Mouse (Mus musculus) lung, postnatal 0 days (tissue): ENCODE measurements around the gene Zp1. TPM values are rescaled to one million over a fixed set of nuclear protein-coding genes. Genes with fewer than 3 reads are reported as not detected.
A peak's percentile ranks its signal among the peaks of the same experiment; 100 is the strongest.

Experiments used
- ATAC-seq: fragments of 200-750 bp; cut with Nextera tagmentation; 2 replicates; pipeline ENCODE4 v1.8.0; 2017; ENCODE audit warnings: moderate library complexity
- DNase-seq: peaks from one replicate; pipeline ENCODE4 v3.0.0-alpha.2; 2016; ENCODE audit warnings: low spot score
- H3K27ac ChIP-seq: fragments of 300-500 bp; sonication (generic); 2 replicates; pipeline ENCODE4 v1.5.1; 2014; ENCODE audit warnings: antibody characterized with exemption, mild to moderate bottlenecking, low read length, mixed read lengths
- H3K27me3 ChIP-seq: fragments of 300-500 bp; sonication (generic); replicated peaks from 2 replicates; pipeline ENCODE4 v1.6.1; 2014; ENCODE audit warnings: low read length, mixed read lengths; ENCODE audit not compliant: insufficient read depth
- H3K36me3 ChIP-seq: fragments of 300-500 bp; sonication (generic); 2 replicates; pipeline ENCODE4 v1.6.1; 2014; ENCODE audit warnings: low read length, mixed read lengths; ENCODE audit not compliant: insufficient read depth
- H3K4me1 ChIP-seq: fragments of 300-500 bp; sonication (generic); 2 replicates; pipeline ENCODE4 v1.6.1; 2014; ENCODE audit warnings: antibody characterized with exemption, low read depth, low read length, mixed read lengths; ENCODE audit not compliant: insufficient read depth
- H3K4me2 ChIP-seq: fragments of 300-500 bp; sonication (generic); replicated peaks from 2 replicates; pipeline ENCODE4 v1.6.1; 2014; ENCODE audit warnings: low read depth, mild to moderate bottlenecking, low read length, moderate library complexity, mixed read lengths
- H3K4me3 ChIP-seq: fragments of 300-500 bp; sonication (generic); 2 replicates; pipeline ENCODE4 v1.5.1; 2014; ENCODE audit warnings: low read depth, low read length
- H3K9ac ChIP-seq: fragments of 300-500 bp; sonication (generic); replicated peaks from 2 replicates; pipeline ENCODE4 v1.6.1; 2014; ENCODE audit warnings: low read depth, mild to moderate bottlenecking
- H3K9me3 ChIP-seq: fragments of 300-500 bp; sonication (generic); 2 replicates; pipeline ENCODE4 v1.6.1; 2016; ENCODE audit warnings: low read length, mixed read lengths
- CTCF ChIP-seq: IDR thresholded peaks from 2 replicates; pipeline ENCODE4 v1.5.1; 2016; ENCODE audit warnings: antibody characterized with exemption, mild to moderate bottlenecking
- EP300 ChIP-seq: IDR thresholded peaks from 2 replicates; pipeline ENCODE4 v1.6.1; 2016; ENCODE audit warnings: antibody characterized with exemption, mild to moderate bottlenecking, control low read depth
- WGBS: fragments of 180-500 bp; shearing (Covaris S2); extraction: QIAGEN DNeasy Blood & Tissue Kit; methylation state at CpG from one replicate; pipeline ENCODE4 v1.1.7; 2014; 5-methylcytosine and 5-hydroxymethylcytosine counted together
- polyA plus RNA-seq: library from polyadenylated mRNA; unstranded; fragments of >200 nt; fragmentation: Nextera tagmentation; extraction: Ambion mirVana; gene quantifications from 2 replicates; pipeline ENCODE4 v1.2.1, GENCODE M21; 2015

Zp1 gene
- polyA plus RNA-seq, 1 experiment from 2014 or later = not detected

- Histone ChIP-seq H3K27me3 (no peaks in the 10 kb centered on the region), H3K36me3 (no peaks in the 10 kb centered on the region), H3K4me2 (no peak overlapping the region), H3K4me1 (no peaks in the 10 kb centered on the region), H3K9ac (no peak overlapping the region), H3K27ac (no peak overlapping the region), H3K9me3 (no peaks in the 10 kb centered on the region), H3K4me3 (no peak overlapping the region)
- no peak for ATAC-seq
- 82% methylated on average over 2 of the region's 2 CpGs for WGBS
- no peak for DNase-seq
- TF ChIP-seq CTCF (no peak), EP300 (no peak)
Measured at GRCm38 (mm10) chr19:10930641-10931040, 10.2 kb upstream of the Zp1 start.

DNA sequence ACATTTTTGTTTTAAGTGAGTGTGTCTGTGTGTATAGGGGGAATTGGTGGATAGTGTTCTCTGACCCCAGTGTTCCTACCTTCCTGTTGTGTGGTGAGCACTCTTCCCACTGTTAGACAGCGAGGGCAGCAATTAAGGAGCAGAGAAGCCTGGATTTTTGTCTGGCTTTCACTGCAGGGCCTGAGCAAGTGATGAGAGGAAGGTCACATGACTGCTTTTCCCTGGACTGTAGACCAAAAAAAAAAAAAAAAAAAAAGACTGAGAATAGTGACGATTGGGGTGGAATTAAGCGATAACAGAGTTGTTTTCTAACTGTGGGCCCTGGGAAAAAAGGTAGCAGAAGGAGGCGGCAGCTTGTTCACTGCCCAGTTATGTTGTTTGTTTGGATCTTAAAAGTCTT lies 6.2 kb upstream of the Zp1 start:
- H3K4me2 ChIP-seq = no peak overlapping the region
- no peaks in the 10 kb centered on the region for H3K4me1 ChIP-seq
- no peaks in the 10 kb centered on the region for H3K27me3 ChIP-seq
- no peak for ATAC-seq
- TF ChIP-seq CTCF = no peak
- no peak for TF ChIP-seq EP300
- H3K27ac ChIP-seq = no peak overlapping the region
- H3K4me3 ChIP-seq = no peak overlapping the region
- no peak for DNase-seq
- H3K9ac ChIP-seq = no peak overlapping the region
- H3K36me3 ChIP-seq = no peaks in the 10 kb centered on the region
- 51% methylated on average over 4 of the region's 4 CpGs for WGBS
- H3K9me3 ChIP-seq = no peaks in the 10 kb centered on the region

DNA sequence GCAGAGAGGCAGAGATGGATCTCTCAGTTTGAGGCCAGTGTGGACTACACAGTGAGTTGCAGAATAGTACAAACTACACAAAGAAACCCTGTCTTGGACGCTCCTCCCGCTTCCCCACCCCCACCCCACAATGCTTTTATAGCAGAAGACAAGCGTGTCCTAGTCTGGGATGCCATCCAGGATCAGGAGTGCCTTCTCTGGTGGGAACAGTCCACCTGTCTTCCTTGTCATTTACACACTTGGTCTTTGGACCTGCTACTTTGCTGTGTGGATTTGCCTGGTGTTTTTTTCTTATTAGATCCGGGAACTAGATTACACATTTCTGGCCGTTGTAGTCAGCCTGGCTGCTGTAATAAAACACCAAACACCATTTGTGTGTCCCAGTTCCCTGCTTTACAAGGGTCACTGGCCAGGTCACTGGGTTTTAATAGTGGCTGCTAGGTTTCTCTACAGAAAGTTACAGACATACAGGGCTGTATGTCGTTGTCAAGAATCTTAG lies 5.7 kb upstream of the Zp1 start:
- Histone ChIP-seq H3K4me2 (no peak overlapping the region), H3K36me3 (no peaks in the 10 kb centered on the region), H3K4me3 (no peak overlapping the region), H3K4me1 (no peaks in the 10 kb centered on the region), H3K9ac (no peak overlapping the region), H3K27ac (no peak overlapping the region), H3K9me3 (no peaks in the 10 kb centered on the region), H3K27me3 (no peaks in the 10 kb centered on the region)
- no peak for DNase-seq
- TF ChIP-seq EP300 (no peak), CTCF (no peak)
- WGBS = 56% methylated on average over 6 of the region's 6 CpGs
- ATAC-seq = no peak

GRCm38 (mm10) chr19:10924220-10924619 lies 3.8 kb upstream of the Zp1 start:
- DNase-seq = no peak
- no peaks in the 10 kb centered on the region for H3K36me3 ChIP-seq
- no peak for ATAC-seq
- no peak overlapping the region for H3K4me3 ChIP-seq
- H3K27ac ChIP-seq = no peak overlapping the region
- no peak overlapping the region for H3K9ac ChIP-seq
- H3K4me1 ChIP-seq = no peaks in the 10 kb centered on the region
- TF ChIP-seq CTCF (no peak), EP300 (no peak)
- WGBS = 32% methylated on average over 4 of the region's 4 CpGs
- H3K9me3 ChIP-seq = no peaks in the 10 kb centered on the region
- H3K27me3 ChIP-seq = no peaks in the 10 kb centered on the region
- no peak overlapping the region for H3K4me2 ChIP-seq

- H3K9me3 ChIP-seq = no peaks in the 10 kb centered on the region
- WGBS = 69% methylated on average over 3 of the region's 3 CpGs
Measured at GRCm38 (mm10) chr19:10921058-10921457, 626 bp upstream of the Zp1 start.

GRCm38 (mm10) chr19:10918321-10918991 lies 2.0 kb downstream of the Zp1 start:
- H3K9ac ChIP-seq = no peak overlapping the region
- WGBS = 79% methylated on average over 10 of the region's 10 CpGs
- no peak for TF ChIP-seq EP300
- TF ChIP-seq CTCF = no peak
- no peaks in the 10 kb centered on the region for H3K36me3 ChIP-seq
- H3K4me3 ChIP-seq = no peak overlapping the region
- DNase-seq = no peak
- ATAC-seq = 0 out of 2 replicates have a peak, but pooled peaks have one; percentile 16
- no peak overlapping the region for H3K27ac ChIP-seq
- H3K4me1 ChIP-seq = no peaks in the 10 kb centered on the region
- no peaks in the 10 kb centered on the region for H3K9me3 ChIP-seq
- no peaks in the 10 kb centered on the region for H3K27me3 ChIP-seq
- H3K4me2 ChIP-seq = no peak overlapping the region

More at GRCm38 (mm10) chr19:10921058-10921457, 626 bp upstream of the Zp1 start:
- DNase-seq = no peak
- Histone ChIP-seq H3K4me3 (no peak overlapping the region), H3K4me1 (no peaks in the 10 kb centered on the region), H3K36me3 (no peaks in the 10 kb centered on the region), H3K4me2 (no peak overlapping the region), H3K9ac (no peak overlapping the region), H3K27ac (no peak overlapping the region), H3K27me3 (no peaks in the 10 kb centered on the region)
- no peak for ATAC-seq
- TF ChIP-seq EP300 = no peak
- no peak for TF ChIP-seq CTCF
